Mouse (Mus musculus): ENCODE results near the gene Olfr1346. TPM values are rescaled to one million over a fixed set of nuclear protein-coding genes. Genes with fewer than 3 reads are reported as not detected.
"Not testable (repeated sequence)": the region's sequence is repeated elsewhere in the genome, so short reads cannot be mapped to it uniquely, and the experiment has no call there.

Olfr1346 gene
- total and polyA plus RNA-seq, 2 experiments from 2014 or later = not detected

DNA sequence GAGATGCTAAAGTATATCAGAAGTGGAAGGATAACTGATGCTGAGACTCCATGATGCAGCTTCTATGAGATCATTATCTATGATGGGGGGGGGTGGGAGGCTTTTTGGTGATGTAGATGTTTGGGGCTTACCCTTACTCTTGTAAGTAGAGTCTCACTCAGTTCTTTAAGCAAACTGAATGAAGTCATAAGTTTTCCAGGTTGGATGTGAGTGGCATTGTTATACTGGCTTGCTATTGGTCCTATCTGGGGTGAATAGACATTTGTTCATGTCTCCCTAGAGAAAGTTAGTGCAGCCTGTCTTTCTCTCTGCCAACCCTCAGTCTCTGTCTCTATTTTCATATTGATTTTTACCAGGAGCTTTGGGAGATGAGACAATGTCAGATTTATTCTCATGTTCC, 11.0 kb upstream of the Olfr1346 start, which contains the start of gene Olfr1336:
Gene Olfr1336 (plus strand): TSS at position 301 of the 400 bp plus-strand sequence.
- no peaks in the 10 kb centered on the region for H3K27me3 ChIP-seq (ENCODE audit: insufficient read depth, low read length)
- no peak for ATAC-seq

DNA sequence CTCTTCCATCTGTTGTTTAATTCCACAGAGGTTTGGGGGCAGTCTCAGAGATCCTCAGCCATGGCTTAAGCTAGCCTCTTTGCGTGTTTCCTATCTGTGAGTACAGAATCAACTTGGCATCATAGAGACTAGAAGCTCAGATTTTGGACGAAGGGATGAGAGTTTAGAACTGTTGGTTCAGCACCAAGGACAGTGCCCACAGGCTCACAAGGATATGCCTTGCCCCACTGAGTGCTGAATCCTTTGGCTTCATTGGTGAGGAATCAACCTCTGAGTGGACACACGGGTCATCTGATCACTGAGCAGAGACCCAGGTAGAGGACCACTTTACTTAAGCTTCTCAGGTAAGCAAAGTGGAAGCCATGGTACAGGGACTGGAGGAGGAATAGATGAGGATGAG, 10.5 kb upstream of the Olfr1346 start:
- H3K27ac ChIP-seq = no peak overlapping the region
- no peaks in the 10 kb centered on the region for H3K27me3 ChIP-seq (ENCODE audit: insufficient read depth, low read length)
- H3K4me3 ChIP-seq (ENCODE audit: low read length) = no peak overlapping the region
- no peak overlapping the region for H3K4me2 ChIP-seq (ENCODE audit: low read depth, low read length)
- no peak overlapping the region for H3K9ac ChIP-seq (replicated peaks; ENCODE audit: low read length)
- no peaks in the 10 kb centered on the region for H3K9me3 ChIP-seq (ENCODE audit: low read length)
- no peak for TF ChIP-seq CTCF (IDR thresholded peaks at IDR 0.05; ENCODE audit: low read depth)
- 40% methylated on average over 3 of the region's 3 CpGs for WGBS
- H3K4me1 ChIP-seq (ENCODE audit: insufficient read depth, low read length) = no peaks in the 10 kb centered on the region
- ATAC-seq (no peak), DNase-seq (ENCODE audit: low spot score) (no peak)
- no peaks in the 10 kb centered on the region for H3K36me3 ChIP-seq (ENCODE audit: insufficient read depth, low read length)

More for the DNA sequence above, 11.0 kb upstream of the Olfr1346 start, which contains the start of gene Olfr1336:
- Histone ChIP-seq H3K27ac (no peak within 1 kb of the TSS), H3K9me3 (ENCODE audit: low read length) (no peaks in the 10 kb centered on the region), H3K4me2 (ENCODE audit: low read depth, low read length) (no peak within 1 kb of the TSS), H3K36me3 (ENCODE audit: insufficient read depth, low read length) (no peaks in the 10 kb centered on the region), H3K4me1 (ENCODE audit: insufficient read depth, low read length) (no peaks in the 10 kb centered on the region), H3K4me3 (ENCODE audit: low read length) (no peak within 1 kb of the TSS), H3K9ac (replicated peaks; ENCODE audit: low read length) (no peak within 1 kb of the TSS)
- TF ChIP-seq CTCF (IDR thresholded peaks at IDR 0.05; ENCODE audit: low read depth) = no peak
- DNase-seq (ENCODE audit: low spot score) = no peak

DNA sequence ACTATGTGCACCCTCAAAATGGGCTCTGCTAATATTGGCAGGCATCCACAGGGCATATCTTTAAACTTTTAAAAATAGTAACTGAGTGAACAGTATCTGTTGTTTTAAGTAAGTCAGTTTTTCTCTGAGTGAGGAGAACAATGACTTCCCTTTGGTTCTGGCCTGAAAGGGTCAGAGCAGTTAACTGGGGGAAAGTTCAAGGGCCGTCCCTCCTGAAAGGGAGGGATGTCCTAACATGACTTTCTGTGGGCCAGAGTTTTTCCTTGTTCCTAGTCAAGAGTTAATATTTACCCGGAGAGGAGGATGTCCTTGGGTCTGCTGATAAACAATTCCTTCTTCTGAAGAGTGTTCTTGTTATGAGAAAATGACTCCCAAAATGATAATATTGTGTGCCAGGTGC, 10.7 kb downstream of the Olfr1346 start:
- H3K27ac ChIP-seq = not testable (repeated sequence)
- 65% methylated on average over 2 of the region's 2 CpGs for WGBS

DNA sequence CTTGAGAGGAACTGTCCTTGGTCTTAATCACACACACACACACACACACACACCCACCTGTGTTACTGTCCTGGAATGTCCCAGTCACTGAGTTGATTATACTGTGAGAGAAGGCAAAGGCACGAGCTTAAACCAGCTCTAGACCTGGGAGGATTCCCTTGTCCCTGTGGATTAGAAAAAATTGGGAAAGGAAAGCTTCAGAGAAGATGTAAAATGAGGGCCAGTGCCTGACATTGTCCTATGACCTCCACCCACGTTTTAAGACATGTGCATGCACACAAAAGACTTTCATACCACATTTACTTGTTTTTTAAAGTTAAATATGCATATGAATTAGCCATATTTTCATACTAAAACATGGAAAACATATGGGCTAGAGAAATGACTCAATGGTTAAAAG, 19.9 kb downstream of the Olfr1346 start, which contains the start of gene Olfr5:
Gene Olfr5 (minus strand): TSS at position 101 of the 400 bp plus-strand sequence.
- Histone ChIP-seq H3K27ac (no peak within 1 kb of the TSS), H3K9ac (replicated peaks; ENCODE audit: low read length) (no peak within 1 kb of the TSS), H3K4me3 (ENCODE audit: low read length) (no peak within 1 kb of the TSS), H3K4me1 (ENCODE audit: insufficient read depth, low read length) (no peaks in the 10 kb centered on the region), H3K9me3 (ENCODE audit: low read length) (no peaks in the 10 kb centered on the region), H3K27me3 (ENCODE audit: insufficient read depth, low read length) (no peaks in the 10 kb centered on the region), H3K4me2 (ENCODE audit: low read depth, low read length) (no peak within 1 kb of the TSS), H3K36me3 (ENCODE audit: insufficient read depth, low read length) (no peaks in the 10 kb centered on the region)
- DNase-seq (ENCODE audit: low spot score) = no peak
- no peak for ATAC-seq
- 34% methylated on average over 2 of the region's 2 CpGs for WGBS
- TF ChIP-seq CTCF (IDR thresholded peaks at IDR 0.05; ENCODE audit: low read depth) = no peak

More for the DNA sequence above, 10.7 kb downstream of the Olfr1346 start:
- DNase-seq (ENCODE audit: low spot score); ATAC-seq; H3K36me3 ChIP-seq (ENCODE audit: insufficient read depth, low read length); H3K4me3 ChIP-seq (ENCODE audit: low read length); H3K9me3 ChIP-seq (ENCODE audit: low read length); H3K27me3 ChIP-seq (ENCODE audit: insufficient read depth, low read length); H3K9ac ChIP-seq (replicated peaks; ENCODE audit: low read length); H3K4me1 ChIP-seq (ENCODE audit: insufficient read depth, low read length); H3K4me2 ChIP-seq (ENCODE audit: low read depth, low read length): not testable (repeated sequence)

DNA sequence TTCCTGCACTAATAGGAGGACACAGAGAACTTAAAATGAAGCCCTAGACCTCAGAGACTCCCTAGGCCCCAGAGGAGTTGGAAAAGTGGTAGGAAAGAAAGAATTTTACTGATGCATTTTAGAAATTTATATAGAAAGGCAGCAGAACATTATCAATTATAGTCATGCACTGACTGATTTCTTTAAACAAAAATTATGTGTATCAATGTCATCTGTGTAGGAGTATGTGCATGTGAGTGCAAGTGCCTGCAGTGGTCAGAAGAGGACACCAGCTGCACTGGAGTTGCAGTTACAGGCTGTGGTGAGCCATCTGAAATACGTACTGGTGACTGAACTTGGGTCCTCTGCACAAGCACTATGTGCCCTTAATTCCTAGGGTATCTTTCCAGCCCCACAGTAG, 32.8 kb downstream of the Olfr1346 start, which contains the start of gene Olfr1347:
Gene Olfr1347 (minus strand): TSS at position 101 of the 400 bp plus-strand sequence.
- H3K9ac ChIP-seq (replicated peaks; ENCODE audit: low read length) = no peak within 1 kb of the TSS
- H3K27ac ChIP-seq = no peak within 1 kb of the TSS
- 59% methylated on average over 1 of the region's 1 CpGs for WGBS
- H3K9me3 ChIP-seq (ENCODE audit: low read length) = no peaks in the 10 kb centered on the region
- no peaks in the 10 kb centered on the region for H3K27me3 ChIP-seq (ENCODE audit: insufficient read depth, low read length)
- DNase-seq (ENCODE audit: low spot score) (no peak), ATAC-seq (no peak)
- H3K36me3 ChIP-seq (ENCODE audit: insufficient read depth, low read length) = no peaks in the 10 kb centered on the region
- no peak for TF ChIP-seq CTCF (IDR thresholded peaks at IDR 0.05; ENCODE audit: low read depth)
- H3K4me2 ChIP-seq (ENCODE audit: low read depth, low read length) = no peak within 1 kb of the TSS
- H3K4me1 ChIP-seq (ENCODE audit: insufficient read depth, low read length) = no peaks in the 10 kb centered on the region
- no peak within 1 kb of the TSS for H3K4me3 ChIP-seq (ENCODE audit: low read length)

DNA sequence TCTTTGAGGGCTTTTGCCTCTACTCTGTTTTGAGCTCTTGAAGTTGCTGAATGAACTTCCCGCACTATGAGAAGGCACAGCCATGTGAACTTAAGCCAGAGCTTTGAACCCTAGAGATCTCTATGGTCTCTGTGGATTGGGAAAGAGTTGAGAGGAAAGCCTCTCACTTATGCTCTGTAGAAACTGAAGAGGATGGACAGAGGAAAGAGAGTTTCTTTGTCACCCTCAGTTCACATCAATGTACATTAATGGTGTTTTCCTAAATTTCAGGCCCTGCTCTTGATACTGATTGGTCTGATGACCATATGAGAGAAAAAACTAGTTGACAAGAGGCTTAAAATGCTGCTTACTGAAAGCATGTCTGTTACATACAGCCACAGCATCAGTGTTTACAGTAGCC, 41.7 kb downstream of the Olfr1346 start, which contains the start of gene Olfr1348:
Gene Olfr1348 (minus strand): TSS at position 101 of the 400 bp plus-strand sequence.
- DNase-seq (ENCODE audit: low spot score) = no peak

DNA sequence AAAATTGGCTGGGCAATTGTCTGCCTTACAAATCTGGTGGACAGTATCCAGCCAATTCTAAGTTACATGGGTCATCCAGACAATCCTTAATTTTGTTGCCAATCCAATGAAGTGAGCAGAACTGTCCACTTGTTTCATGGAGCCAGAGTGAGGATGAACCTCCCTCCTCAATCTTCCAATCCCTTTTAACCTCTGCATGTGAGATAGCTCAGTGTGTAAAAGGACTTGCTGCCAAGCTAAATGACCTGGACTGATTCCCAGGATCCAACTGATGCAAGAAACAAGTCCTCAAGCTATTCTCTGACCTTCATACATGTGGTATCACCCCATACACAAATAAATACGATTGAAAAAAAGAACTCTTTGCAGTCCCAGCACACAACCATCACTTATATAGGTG, 54.8 kb downstream of the Olfr1346 start:
- ATAC-seq (no peak), DNase-seq (ENCODE audit: low spot score) (no peak)
- no peak overlapping the region for H3K27ac ChIP-seq
- H3K36me3 ChIP-seq (ENCODE audit: insufficient read depth, low read length) = no peaks in the 10 kb centered on the region
- H3K4me2 ChIP-seq (ENCODE audit: low read depth, low read length) = no peak overlapping the region
- no peaks in the 10 kb centered on the region for H3K27me3 ChIP-seq (ENCODE audit: insufficient read depth, low read length)
- no peak overlapping the region for H3K4me3 ChIP-seq (ENCODE audit: low read length)
- WGBS = 45% methylated on average over 1 of the region's 1 CpGs
- H3K4me1 ChIP-seq (ENCODE audit: insufficient read depth, low read length) = no peaks in the 10 kb centered on the region
- H3K9ac ChIP-seq (replicated peaks; ENCODE audit: low read length) = no peak overlapping the region
- no peaks in the 10 kb centered on the region for H3K9me3 ChIP-seq (ENCODE audit: low read length)
- TF ChIP-seq CTCF (IDR thresholded peaks at IDR 0.05; ENCODE audit: low read depth) = no peak

More for the DNA sequence above, 41.7 kb downstream of the Olfr1346 start, which contains the start of gene Olfr1348:
- no peak within 1 kb of the TSS for H3K4me2 ChIP-seq (ENCODE audit: low read depth, low read length)
- 100% methylated on average over 1 of the region's 1 CpGs for WGBS
- TF ChIP-seq CTCF (IDR thresholded peaks at IDR 0.05; ENCODE audit: low read depth) = no peak
- no peaks in the 10 kb centered on the region for H3K36me3 ChIP-seq (ENCODE audit: insufficient read depth, low read length)
- H3K4me1 ChIP-seq (ENCODE audit: insufficient read depth, low read length) = no peaks in the 10 kb centered on the region
- no peaks in the 10 kb centered on the region for H3K9me3 ChIP-seq (ENCODE audit: low read length)
- no peak for ATAC-seq
- no peaks in the 10 kb centered on the region for H3K27me3 ChIP-seq (ENCODE audit: insufficient read depth, low read length)
- H3K27ac ChIP-seq = no peak within 1 kb of the TSS
- H3K4me3 ChIP-seq (ENCODE audit: low read length) = no peak within 1 kb of the TSS
- no peak within 1 kb of the TSS for H3K9ac ChIP-seq (replicated peaks; ENCODE audit: low read length)
